Mouse (Mus musculus) frontal cortex, postnatal 10 days (tissue): ENCODE measurements around the gene Il4.
"Not testable (repeated sequence)": the region's sequence is repeated elsewhere in the genome, so short reads cannot be mapped to it uniquely, and the experiment has no call there.

ENCODE experiments used
- DNase-seq, 2 experiments: peaks; one replicate each; pipeline ENCODE4 v3.0.0; 2022; ENCODE audit warnings: low spot score in 2 of 2, mixed read lengths in 1 of 2

Gene Il4

GRCm38 (mm10) chr11:53566646-53567045, 51.8 kb downstream of the Il4 start:
- no peak for DNase-seq

GRCm38 (mm10) chr11:53561986-53562385, 56.5 kb downstream of the Il4 start:
- DNase-seq, result no peak

- not testable (repeated sequence) for DNase-seq
Observed at GRCm38 (mm10) chr11:53559980-53560379, 58.5 kb downstream of the Il4 start.

GRCm38 (mm10) chr11:53557992-53558391, 60.5 kb downstream of the Il4 start:
- DNase-seq, result not testable (repeated sequence)

- DNase-seq, result not testable (repeated sequence)
Observed at GRCm38 (mm10) chr11:53556529-53556928, 61.9 kb downstream of the Il4 start.
